Mouse (Mus musculus) thymus, adult 18-20 months (tissue): ENCODE results near the gene Pakap.

Source experiments
- DNase-seq, 2 experiments: peaks; one replicate each; pipeline ENCODE4 v3.0.0; 2022; ENCODE audit warnings: mixed read lengths in 2 of 2

Pakap gene

GRCm38 (mm10) chr4:57567666-57568206, at the start of gene Pakap:
TSS of gene Pakap (plus strand) at chr4:57568179.
- DNase-seq = no peak

DNA sequence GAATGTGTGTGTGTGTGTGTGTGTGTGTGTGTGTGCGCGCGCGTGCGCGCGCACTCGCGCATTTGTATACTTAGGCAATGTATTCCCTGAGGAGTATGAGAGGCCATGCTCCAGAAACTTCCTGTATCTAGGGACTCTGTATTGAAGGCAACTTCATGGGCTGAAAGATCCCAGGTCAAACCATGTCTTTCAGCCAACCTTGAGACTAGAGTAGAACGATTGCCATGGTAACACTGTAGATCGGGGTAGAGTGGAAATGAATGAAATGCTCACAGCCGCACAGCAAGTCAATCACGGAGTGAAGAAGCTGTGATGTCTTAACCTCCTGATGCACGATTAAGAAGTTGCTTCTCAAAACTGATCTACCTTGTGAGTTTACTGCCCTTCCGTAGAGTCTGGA, 44.5 kb upstream of the Pakap start:
- DNase-seq = no peak

- DNase-seq = no peak
Observed at GRCm38 (mm10) chr4:57524461-57524860, 43.5 kb upstream of the Pakap start.

- DNase-seq = no peak
Observed at GRCm38 (mm10) chr4:57525221-57526011, 42.6 kb upstream of the Pakap start.

DNA sequence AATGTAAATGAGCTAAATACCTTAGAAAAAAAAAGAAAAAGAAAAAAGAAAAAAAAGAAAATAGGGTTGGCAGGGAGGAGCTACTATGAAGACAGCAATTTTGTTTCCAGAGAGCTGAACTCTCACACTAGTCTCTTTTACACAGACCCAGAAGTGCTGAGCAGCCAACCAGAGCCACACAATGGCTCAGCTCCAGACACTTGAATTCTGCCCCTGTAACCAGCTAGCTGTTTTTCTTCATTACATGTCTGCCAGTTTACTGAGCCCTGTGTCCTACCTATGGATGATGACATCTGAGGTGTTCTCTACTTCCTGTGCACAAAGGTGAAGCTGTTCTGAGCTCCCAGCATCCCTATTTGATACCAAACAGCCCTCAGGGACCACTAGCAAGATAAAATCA, 39.7 kb upstream of the Pakap start:
- no peak for DNase-seq

DNA sequence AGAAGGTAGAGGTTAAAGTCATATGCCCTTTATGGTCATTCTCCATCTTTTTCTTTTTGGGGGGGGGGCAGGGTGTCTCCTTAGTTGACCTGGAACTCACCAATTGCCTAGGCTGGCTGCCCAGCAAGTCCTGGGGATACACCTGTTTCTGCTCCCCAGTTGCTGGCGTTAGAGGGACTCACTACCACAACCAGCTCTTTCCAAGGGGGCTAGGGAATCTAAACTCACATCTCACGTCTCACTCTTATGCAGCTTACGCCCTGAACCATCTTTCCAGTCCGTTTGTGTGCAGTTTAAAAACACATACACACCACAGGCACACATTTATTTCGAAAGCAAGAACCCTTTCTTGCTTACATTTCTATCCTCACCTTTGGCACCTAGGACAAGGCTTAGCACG, 34.3 kb upstream of the Pakap start:
- DNase-seq = no peak

- no peak for DNase-seq
Observed at GRCm38 (mm10) chr4:57534232-57534631, 33.7 kb upstream of the Pakap start.

GRCm38 (mm10) chr4:57535087-57535486, 32.9 kb upstream of the Pakap start:
- DNase-seq = no peak

DNA sequence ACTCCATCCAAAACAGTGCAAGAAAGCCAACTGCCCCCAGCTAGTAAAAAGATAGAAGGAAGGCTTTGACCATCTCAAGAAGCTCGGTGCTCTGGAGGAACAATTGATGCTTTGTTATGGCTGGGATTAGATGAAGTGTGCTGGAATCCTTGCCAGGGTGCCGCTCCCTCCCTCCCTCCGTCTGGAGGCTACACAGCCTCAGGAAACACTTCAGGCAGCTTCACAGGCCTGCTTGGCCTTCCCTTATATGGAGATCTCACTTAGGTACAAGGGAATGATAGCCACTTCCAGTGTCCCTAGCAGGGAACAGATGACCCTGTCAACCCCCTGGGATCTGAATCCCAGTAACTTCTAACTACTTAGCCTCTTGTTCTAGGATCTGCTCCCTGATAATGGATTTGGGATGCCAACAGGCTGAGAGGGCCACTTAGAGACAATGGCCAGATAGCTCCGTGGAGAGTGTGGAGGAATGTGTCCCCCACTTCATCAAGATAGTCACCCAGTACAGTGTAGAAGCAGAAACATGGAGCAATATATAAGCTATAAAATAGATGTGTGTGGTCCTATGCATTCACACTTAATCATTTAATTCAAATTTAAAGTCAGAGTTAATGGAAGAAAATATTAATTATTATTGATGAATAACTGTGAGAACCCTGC, 29.8 kb upstream of the Pakap start:
- DNase-seq = no peak

DNA sequence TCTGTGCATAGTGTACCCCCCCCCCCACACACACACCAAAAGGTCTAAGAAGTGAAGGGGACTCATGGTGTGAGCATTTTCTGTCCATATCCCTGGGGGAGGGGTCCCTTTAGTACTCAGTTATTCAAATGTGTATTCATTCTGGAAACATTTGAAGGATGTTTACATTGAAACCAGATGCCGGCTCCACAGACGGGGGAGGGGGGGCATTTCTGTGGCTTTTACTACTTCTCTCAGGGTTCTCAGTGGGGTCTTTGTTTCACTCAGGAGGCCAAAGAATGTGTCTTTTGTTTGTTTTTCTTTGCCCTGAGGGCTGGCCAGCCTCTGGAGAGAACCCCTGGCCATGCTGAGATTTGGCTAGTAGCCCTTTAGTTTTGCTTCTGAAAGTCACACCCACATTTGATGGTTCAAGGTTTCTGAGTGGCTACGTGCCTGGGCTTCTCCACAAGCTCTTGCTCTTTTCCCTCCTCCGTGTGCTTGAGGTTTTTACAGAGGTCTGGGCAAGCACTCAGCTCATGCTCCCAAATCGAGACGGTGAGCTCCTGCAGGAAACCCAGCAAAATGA, 24.2 kb upstream of the Pakap start:
- no peak for DNase-seq

DNA sequence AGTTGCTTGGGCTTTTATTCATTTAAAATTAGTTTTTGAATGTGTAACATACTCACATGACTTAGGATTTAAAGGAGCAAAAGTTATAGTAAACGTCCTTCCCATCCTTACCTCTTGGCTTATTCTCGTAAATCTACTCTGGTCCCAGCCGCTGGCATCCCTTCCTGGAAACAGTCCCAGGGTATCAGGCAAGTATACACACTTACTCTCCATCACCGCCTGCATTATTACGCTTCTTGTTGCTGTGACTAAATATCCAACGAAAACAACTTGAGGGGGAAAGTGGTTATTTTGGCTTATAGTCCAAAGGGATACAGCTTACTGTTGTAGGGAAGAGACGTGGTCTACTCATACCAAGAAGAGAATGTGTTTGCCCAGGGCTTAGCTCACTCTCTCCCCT, 20.2 kb upstream of the Pakap start:
- no peak for DNase-seq

GRCm38 (mm10) chr4:57550216-57550615, 17.8 kb upstream of the Pakap start:
- DNase-seq = no peak

GRCm38 (mm10) chr4:57557102-57557501, 10.9 kb upstream of the Pakap start:
- no peak for DNase-seq

DNA sequence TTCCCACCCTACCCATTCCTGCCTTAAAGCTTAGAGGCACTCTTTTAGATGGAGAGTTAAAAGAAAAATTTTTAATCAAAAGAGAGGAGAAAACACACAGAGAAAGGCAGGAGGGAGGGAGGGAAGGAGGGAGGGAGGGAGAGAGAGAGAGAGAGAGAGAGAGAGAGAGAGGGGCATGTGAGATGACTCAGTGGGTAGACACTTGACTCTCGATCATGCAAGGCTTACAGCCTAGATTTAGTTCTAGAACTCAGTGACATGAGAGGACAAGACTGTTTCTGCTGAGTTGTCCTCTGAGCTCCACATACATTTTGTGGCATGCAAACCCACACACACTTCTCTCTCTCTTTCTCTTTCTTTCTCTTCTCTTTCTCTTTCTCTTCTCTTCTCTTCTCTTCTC, 8.5 kb upstream of the Pakap start:
- no peak for DNase-seq

- DNase-seq = no peak
Observed at GRCm38 (mm10) chr4:57560010-57560409, 8.0 kb upstream of the Pakap start.

DNA sequence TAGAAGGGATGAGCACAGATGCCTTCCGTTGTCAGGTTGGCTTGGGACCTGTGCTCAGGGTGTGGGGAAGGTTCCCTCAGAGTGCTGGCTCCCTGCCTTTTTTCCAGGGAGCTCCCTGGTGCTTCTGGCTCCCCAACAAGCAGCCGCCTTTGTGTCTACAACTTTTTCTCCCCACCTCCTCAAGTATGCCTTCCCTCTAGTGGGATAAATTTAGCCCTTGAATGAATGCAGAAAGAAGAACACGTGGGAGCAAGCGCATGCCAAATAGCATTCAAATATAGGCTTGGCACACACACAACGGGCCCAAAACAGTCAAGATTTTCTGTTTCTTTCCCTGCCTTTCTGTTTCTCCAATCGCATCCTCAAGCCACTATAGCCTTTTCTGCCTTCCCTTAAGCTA, 6.9 kb upstream of the Pakap start:
- DNase-seq = no peak

DNA sequence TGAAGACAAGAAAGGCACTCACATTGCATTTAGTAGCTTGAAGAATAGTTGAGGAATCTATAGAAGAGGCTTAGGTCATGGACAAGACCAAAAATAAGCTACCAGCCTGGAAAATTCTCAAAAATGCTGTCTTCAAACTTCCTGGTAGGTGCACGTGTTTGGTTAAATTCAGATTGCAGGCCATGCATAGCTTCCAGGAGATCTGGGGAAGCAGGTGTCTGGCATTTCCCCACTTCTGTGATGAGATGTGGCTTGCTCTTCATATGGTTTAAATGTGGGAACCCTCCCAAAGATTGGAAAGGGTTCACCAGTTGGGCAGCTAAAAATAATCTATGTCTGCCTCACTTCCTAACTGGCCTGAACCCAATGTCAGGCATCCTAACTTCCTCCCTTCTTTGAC, 2.7 kb upstream of the Pakap start:
- no peak for DNase-seq

DNA sequence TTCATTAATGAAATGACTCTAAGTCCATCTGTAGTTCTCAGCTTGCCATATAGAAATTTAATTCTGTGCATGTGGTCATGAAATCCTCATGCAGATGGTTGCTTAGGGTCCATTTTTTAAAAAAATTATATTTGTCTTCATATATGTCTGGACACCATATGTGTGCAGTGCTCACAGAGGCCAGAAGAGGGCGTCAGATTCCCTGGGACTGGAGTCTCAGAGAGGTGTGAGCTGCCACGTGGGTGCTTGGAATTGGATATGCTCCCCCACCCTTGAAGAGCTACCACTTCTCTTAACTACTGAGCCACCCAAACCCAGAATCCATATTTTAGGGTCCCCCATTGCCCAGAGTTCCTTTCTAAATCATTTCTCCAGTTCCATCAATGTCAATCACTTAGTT, 2.2 kb upstream of the Pakap start:
- DNase-seq = no peak

GRCm38 (mm10) chr4:57568268-57569068, 489 bp downstream of the Pakap start:
- DNase-seq = no peak

GRCm38 (mm10) chr4:57569069-57569355, 1.0 kb downstream of the Pakap start:
- DNase-seq = no peak

DNA sequence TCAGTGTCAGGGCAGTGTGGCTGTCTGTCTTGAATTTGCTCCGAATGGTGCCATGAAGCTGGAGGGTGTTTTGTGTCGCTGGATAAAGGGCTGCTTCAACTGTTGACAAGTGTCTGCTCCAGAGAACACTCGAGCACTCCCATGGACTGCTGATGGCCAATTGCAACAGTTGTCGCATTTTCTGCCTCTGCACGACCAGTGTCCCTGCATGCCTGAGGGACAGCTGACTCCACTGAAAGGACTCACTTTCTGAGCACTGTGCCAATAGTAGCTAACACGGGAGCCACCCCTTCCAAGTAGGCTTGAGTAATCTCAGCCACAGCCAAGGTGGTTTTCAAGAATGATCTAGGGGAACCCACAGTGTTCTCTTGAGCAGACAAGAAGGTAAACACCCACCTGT, 1.7 kb downstream of the Pakap start:
- DNase-seq = no peak

DNA sequence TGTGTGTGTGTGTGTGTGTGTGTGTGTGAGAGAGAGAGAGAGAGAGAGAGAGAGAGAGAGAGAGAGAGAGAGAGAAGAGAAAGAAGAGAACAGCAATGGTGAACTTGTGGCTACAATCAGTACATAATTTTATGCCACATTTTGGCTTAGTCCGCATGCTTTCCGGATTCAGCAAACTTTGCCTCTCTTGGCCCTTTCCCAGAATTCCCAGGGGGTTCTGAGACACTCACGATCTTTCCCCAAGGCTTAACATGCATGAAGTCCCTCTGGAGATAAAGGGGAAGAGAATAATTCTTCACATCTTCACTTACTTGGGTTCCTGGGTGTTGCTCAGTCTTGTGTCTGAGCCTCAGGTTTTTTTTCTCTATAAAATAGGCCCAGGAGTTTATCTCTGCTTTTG, 2.2 kb downstream of the Pakap start:
- DNase-seq = no peak

GRCm38 (mm10) chr4:57574181-57574580, 6.2 kb downstream of the Pakap start:
- DNase-seq = no peak
